Mouse (Mus musculus): ENCODE data around the gene Lrrc46. TPM values are rescaled to one million over a fixed set of nuclear protein-coding genes. Genes with fewer than 3 reads are reported as not detected.

The Lrrc46 gene
- polyA plus RNA-seq, 1 experiment from 2014 or later = 5.4 TPM

- H3K27me3 ChIP-seq = peaks cover 4% of the 10 kb centered on the region
- ChIA-PET POLR2A (no interaction called here), CTCF (interaction anchor here (1.0 to 1.1 kb wide), 2 partner anchors 11 to 37 kb away, joined by 4 to 5 read pairs; partner anchors contain the start of gene Scrn2)
- DNase-seq (ENCODE audit: low read depth, low spot score) (no peak), ATAC-seq (no peak)
- in situ Hi-C loops (cut with MboI; ENCODE audit: low pct_unique_long_range_greater_than_20kb) = no loop called here
- TF ChIP-seq CTCF (IDR thresholded peaks at IDR 0.05) = no peak
These were observed 48.4 kb downstream of the Lrrc46 start for GRCm38 (mm10) chr11:96992722-96993311.

GRCm38 (mm10) chr11:96991501-96991900, 49.7 kb downstream of the Lrrc46 start:
- POLR2A ChIA-PET = no interaction called here
- in situ Hi-C loops (cut with MboI; ENCODE audit: low pct_unique_long_range_greater_than_20kb) = no loop called here
- no peak for TF ChIP-seq CTCF (IDR thresholded peaks at IDR 0.05)

GRCm38 (mm10) chr11:96987873-96988655, 53.1 kb downstream of the Lrrc46 start:
- in situ Hi-C loops (cut with MboI; ENCODE audit: low pct_unique_long_range_greater_than_20kb) = loop anchor here (5.0 kb wide), 1 partner anchor 34 kb away; no protein-coding TSS in a partner anchor
- ATAC-seq (no peak), DNase-seq (ENCODE audit: low read depth, low spot score) (no peak)
- no peaks in the 10 kb centered on the region for H3K27me3 ChIP-seq
- POLR2A ChIA-PET = interaction anchor here (0.7 kb wide), 1 partner anchor 34 kb away, joined by 3 read pairs; no protein-coding TSS in a partner anchor
- CTCF ChIA-PET = no interaction called here
- no peak for TF ChIP-seq CTCF (IDR thresholded peaks at IDR 0.05)

More at GRCm38 (mm10) chr11:96991501-96991900, 49.7 kb downstream of the Lrrc46 start:
- no peaks in the 10 kb centered on the region for H3K27me3 ChIP-seq
- DNase-seq (ENCODE audit: low read depth, low spot score) (no peak), ATAC-seq (no peak)
- CTCF ChIA-PET = no interaction called here

GRCm38 (mm10) chr11:96986463-96986862, 54.7 kb downstream of the Lrrc46 start:
- no peak for DNase-seq (ENCODE audit: low read depth, low spot score)
- POLR2A ChIA-PET = no interaction called here
- ATAC-seq = no peak
- no peak for TF ChIP-seq CTCF (IDR thresholded peaks at IDR 0.05)
- no peaks in the 10 kb centered on the region for H3K27me3 ChIP-seq
- in situ Hi-C loops (cut with MboI; ENCODE audit: low pct_unique_long_range_greater_than_20kb) = loop anchor here (5.0 kb wide), 1 partner anchor 36 kb away; no protein-coding TSS in a partner anchor
- CTCF ChIA-PET = interaction anchor here (2.2 kb wide), 1 partner anchor 36 kb away, joined by 9 read pairs; no protein-coding TSS in a partner anchor

- POLR2A ChIA-PET = interaction anchor here (0.6 to 1.0 kb wide), 2 partner anchors 9 to 41 kb away, joined by 3 read pairs; no protein-coding TSS in a partner anchor
- DNase-seq (ENCODE audit: low read depth, low spot score) = no peak
- no peaks in the 10 kb centered on the region for H3K27me3 ChIP-seq
- no peak for TF ChIP-seq CTCF (IDR thresholded peaks at IDR 0.05)
- CTCF ChIA-PET = interaction anchor here (2.2 to 2.3 kb wide), 2 partner anchors 37 to 42 kb away, joined by 7 to 9 read pairs; no protein-coding TSS in a partner anchor
- in situ Hi-C loops (cut with MboI; ENCODE audit: low pct_unique_long_range_greater_than_20kb) = loop anchor here (5.0 kb wide), 1 partner anchor 37 kb away; no protein-coding TSS in a partner anchor
- ATAC-seq = no peak
These were observed 56.3 kb downstream of the Lrrc46 start for GRCm38 (mm10) chr11:96984903-96985302.

Other genes starting within 250 kb of the Lrrc46 start
- gene Nfe2l1, start 211.4 kb downstream of the Lrrc46 start, polyA plus RNA-seq (2021) = 362 TPM
- 56.7 TPM for gene Copz2, start 191.5 kb downstream of the Lrrc46 start, polyA plus RNA-seq (2021)
- gene Cdk5rap3, start 124.9 kb downstream of the Lrrc46 start, polyA plus RNA-seq (2021) = 95.8 TPM
- 2.1 TPM for gene Prr15l, start 113.3 kb downstream of the Lrrc46 start, polyA plus RNA-seq (2021)
- gene Pnpo, start 97.4 kb downstream of the Lrrc46 start, polyA plus RNA-seq (2021) = 26.5 TPM
- gene Sp2, start 58.4 kb downstream of the Lrrc46 start, polyA plus RNA-seq (2021) = 13.0 TPM
- gene Sp6, start 28.0 kb downstream of the Lrrc46 start, polyA plus RNA-seq (2021) = 0.53 TPM
- 47.0 TPM for gene Scrn2, start 11.5 kb downstream of the Lrrc46 start, polyA plus RNA-seq (2021)
- gene Mrpl10, start 153 bp upstream of the Lrrc46 start, polyA plus RNA-seq (2021) = 87.0 TPM
- 11.1 TPM for gene Osbpl7, start 9.2 kb upstream of the Lrrc46 start, polyA plus RNA-seq (2021)
- not detected for gene Tbx21, start 73.9 kb upstream of the Lrrc46 start, polyA plus RNA-seq (2021)
- 2.8 TPM for gene Tbkbp1, start 110.1 kb upstream of the Lrrc46 start, polyA plus RNA-seq (2021)
- 187 TPM for gene Kpnb1, start 146.5 kb upstream of the Lrrc46 start, polyA plus RNA-seq (2021)
- gene Npepps, start 239.2 kb upstream of the Lrrc46 start, polyA plus RNA-seq (2021) = 114 TPM

Data from Patski (cell line).